Mouse (Mus musculus): ENCODE measurements around the gene Ndufa1. TPM values are rescaled to one million over a fixed set of nuclear protein-coding genes. Genes with fewer than 3 reads are reported as not detected.

Gene Ndufa1
- 318 TPM for polyA plus RNA-seq (2014; fragmentation: Illumina TruSeq; extraction: RNeasy Lipid Tissue Mini Kit (QIAGEN cat#74804); ENCODE audit: low read depth, low replicate concordance)

DNA sequence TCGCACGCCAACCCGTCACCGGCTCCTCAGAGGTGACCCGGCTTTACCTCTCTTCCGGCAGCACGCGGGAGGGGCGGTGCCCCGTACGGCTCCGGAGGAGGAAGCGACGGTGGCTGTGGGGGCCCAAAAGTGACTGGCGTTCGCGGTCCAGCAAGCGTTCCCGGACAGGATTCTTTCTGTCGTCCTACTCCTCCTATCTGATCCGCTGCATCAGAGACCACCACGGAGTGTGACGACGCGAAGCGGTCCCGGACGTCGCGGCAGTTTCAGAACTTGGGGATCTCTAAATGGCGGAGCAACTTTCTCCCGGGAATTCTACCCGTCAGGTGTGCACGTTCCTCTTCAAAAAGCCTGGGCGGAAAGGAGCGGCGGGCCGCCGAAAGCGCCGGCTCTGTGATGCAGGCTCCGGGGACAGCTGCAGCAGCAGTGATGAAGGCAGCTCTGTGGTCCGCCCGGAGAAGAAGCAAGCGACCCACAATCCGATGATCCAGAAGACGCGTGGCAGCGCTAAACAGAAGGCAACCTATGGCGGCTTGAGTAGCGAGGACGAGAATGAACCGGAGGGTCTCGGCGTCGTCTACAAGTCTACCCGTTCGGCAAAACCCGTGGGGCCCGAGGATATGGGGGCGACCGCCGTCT is at the start of gene Ndufa1, which contains the start of gene Rnf113a1:
Gene Ndufa1 (minus strand): TSS at position 59 of the 639 bp plus-strand sequence.
Gene Rnf113a1 (plus strand): TSS at position 141 of the 639 bp plus-strand sequence.

DNA sequence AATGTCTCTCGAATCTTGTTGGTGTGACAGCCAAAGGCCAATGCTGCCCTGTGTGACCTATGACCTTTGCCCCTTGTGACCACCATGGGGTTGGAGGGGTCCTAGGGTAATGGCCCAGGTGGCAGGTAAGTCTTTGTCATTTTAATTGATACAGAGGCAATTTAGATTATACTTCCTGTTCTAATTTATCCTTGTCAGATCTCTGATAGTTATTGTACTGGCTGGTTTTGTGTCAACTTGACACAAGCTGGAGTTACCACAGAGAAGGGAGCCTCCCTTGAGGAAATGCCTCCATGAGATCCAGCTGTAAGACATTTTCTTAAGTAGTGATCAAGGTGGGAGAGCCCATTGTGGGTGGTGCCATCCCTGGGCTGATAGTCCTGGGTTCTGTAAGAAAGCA is 31.2 kb upstream of the Ndufa1 start, which contains the start of gene Rhox1:
Gene Rhox1 (minus strand): TSS at position 101 of the 400 bp plus-strand sequence.

GRCm38 (mm10) chrX:37210941-37211340 is 20.0 kb upstream of the Ndufa1 start, which contains the start of gene Gm9:
TSS of gene Gm9 (minus strand) at chrX:37211041.

DNA sequence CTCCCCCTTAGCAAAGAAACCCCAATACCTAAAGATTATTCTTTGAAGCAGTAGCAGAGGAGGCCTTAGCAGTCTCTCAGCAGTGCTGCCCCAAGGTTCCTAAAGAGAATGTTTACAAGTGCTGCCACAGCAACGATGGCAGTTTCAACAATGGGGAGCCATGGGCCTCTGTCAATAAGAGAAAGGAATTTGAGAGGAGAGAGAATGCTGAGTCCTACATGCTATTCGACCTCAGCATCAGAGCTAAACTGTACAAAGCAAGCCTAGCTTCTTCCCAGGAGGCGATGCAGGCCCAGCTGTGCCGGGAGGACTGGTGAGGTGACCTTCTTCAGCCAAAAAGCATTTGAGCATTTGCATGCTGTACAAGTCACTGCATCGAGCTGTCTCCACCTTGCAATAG is 22.2 kb downstream of the Ndufa1 start, which contains the start of gene Akap14:
Gene Akap14 (minus strand): TSS at position 101 of the 400 bp plus-strand sequence.

Other genes starting within 250 kb of the Ndufa1 start
- 17.8 TPM for gene Sept6, start 199.4 kb downstream of the Ndufa1 start, polyA plus RNA-seq (2014; fragmentation: Illumina TruSeq; extraction: RNeasy Lipid Tissue Mini Kit (QIAGEN cat#74804); ENCODE audit: low read depth, low replicate concordance)
- not detected for gene Sowahd, start 142.3 kb downstream of the Ndufa1 start, polyA plus RNA-seq (2014; fragmentation: Illumina TruSeq; extraction: RNeasy Lipid Tissue Mini Kit (QIAGEN cat#74804); ENCODE audit: low read depth, low replicate concordance)
- 1,455 TPM for gene Rpl39, start 105.8 kb downstream of the Ndufa1 start, polyA plus RNA-seq (2014; fragmentation: Illumina TruSeq; extraction: RNeasy Lipid Tissue Mini Kit (QIAGEN cat#74804); ENCODE audit: low read depth, low replicate concordance)
- 136 TPM for gene Upf3b, start 80.8 kb downstream of the Ndufa1 start, polyA plus RNA-seq (2014; fragmentation: Illumina TruSeq; extraction: RNeasy Lipid Tissue Mini Kit (QIAGEN cat#74804); ENCODE audit: low read depth, low replicate concordance)
- gene Nkap, start 64.4 kb downstream of the Ndufa1 start, polyA plus RNA-seq (2014; fragmentation: Illumina TruSeq; extraction: RNeasy Lipid Tissue Mini Kit (QIAGEN cat#74804); ENCODE audit: low read depth, low replicate concordance), result 54.6 TPM
- not detected for gene Akap14, start 22.3 kb downstream of the Ndufa1 start, polyA plus RNA-seq (2014; fragmentation: Illumina TruSeq; extraction: RNeasy Lipid Tissue Mini Kit (QIAGEN cat#74804); ENCODE audit: low read depth, low replicate concordance)
- not detected for gene Rnf113a1, start 82 bp upstream of the Ndufa1 start, polyA plus RNA-seq (2014; fragmentation: Illumina TruSeq; extraction: RNeasy Lipid Tissue Mini Kit (QIAGEN cat#74804); ENCODE audit: low read depth, low replicate concordance)
- gene Gm9, start 19.9 kb upstream of the Ndufa1 start, polyA plus RNA-seq (2014; fragmentation: Illumina TruSeq; extraction: RNeasy Lipid Tissue Mini Kit (QIAGEN cat#74804); ENCODE audit: low read depth, low replicate concordance), result not detected
- gene Rhox1, start 31.1 kb upstream of the Ndufa1 start, polyA plus RNA-seq (2014; fragmentation: Illumina TruSeq; extraction: RNeasy Lipid Tissue Mini Kit (QIAGEN cat#74804); ENCODE audit: low read depth, low replicate concordance), result not detected
- not detected for gene Rhox2a, start 53.8 kb upstream of the Ndufa1 start, polyA plus RNA-seq (2014; fragmentation: Illumina TruSeq; extraction: RNeasy Lipid Tissue Mini Kit (QIAGEN cat#74804); ENCODE audit: low read depth, low replicate concordance)
- not detected for gene Rhox3a, start 58.8 kb upstream of the Ndufa1 start, polyA plus RNA-seq (2014; fragmentation: Illumina TruSeq; extraction: RNeasy Lipid Tissue Mini Kit (QIAGEN cat#74804); ENCODE audit: low read depth, low replicate concordance)
- gene Rhox4a, start 74.2 kb upstream of the Ndufa1 start, polyA plus RNA-seq (2014; fragmentation: Illumina TruSeq; extraction: RNeasy Lipid Tissue Mini Kit (QIAGEN cat#74804); ENCODE audit: low read depth, low replicate concordance), result not detected
- not detected for gene Rhox3a2, start 188.9 kb upstream of the Ndufa1 start, polyA plus RNA-seq (2014; fragmentation: Illumina TruSeq; extraction: RNeasy Lipid Tissue Mini Kit (QIAGEN cat#74804); ENCODE audit: low read depth, low replicate concordance)
- gene Rhox4a2, start 199.7 kb upstream of the Ndufa1 start, polyA plus RNA-seq (2014; fragmentation: Illumina TruSeq; extraction: RNeasy Lipid Tissue Mini Kit (QIAGEN cat#74804); ENCODE audit: low read depth, low replicate concordance), result not detected
- not detected for gene Rhox2b, start 220.9 kb upstream of the Ndufa1 start, polyA plus RNA-seq (2014; fragmentation: Illumina TruSeq; extraction: RNeasy Lipid Tissue Mini Kit (QIAGEN cat#74804); ENCODE audit: low read depth, low replicate concordance)
- not detected for gene Rhox4b, start 241.3 kb upstream of the Ndufa1 start, polyA plus RNA-seq (2014; fragmentation: Illumina TruSeq; extraction: RNeasy Lipid Tissue Mini Kit (QIAGEN cat#74804); ENCODE audit: low read depth, low replicate concordance)